Mouse (Mus musculus) stomach, embryonic 16.5 days (tissue): ENCODE data around the gene Stx12. TPM values are rescaled to one million over a fixed set of nuclear protein-coding genes. Genes with fewer than 3 reads are reported as not detected.

Experiments
- ATAC-seq: fragments of 200-750 bp; cut with Nextera tagmentation; 2 replicates; pipeline ENCODE4 v1.8.0; 2017; ENCODE audit warnings: moderate number of reproducible peaks, moderate TSS enrichment; ENCODE audit not compliant: insufficient read depth, low FRiP score
- H3K27ac ChIP-seq: fragments of 300-500 bp; sonication (generic); 2 replicates; pipeline ENCODE4 v1.5.1; 2014; ENCODE audit warnings: low read length
- H3K27me3 ChIP-seq: fragments of 300-500 bp; sonication (generic); 2 replicates; pipeline ENCODE4 v1.6.1; 2014; ENCODE audit warnings: low read length, control low read depth, mixed read lengths; ENCODE audit not compliant: control insufficient read depth, insufficient read depth
- H3K36me3 ChIP-seq: fragments of 300-500 bp; sonication (generic); 2 replicates; pipeline ENCODE4 v1.6.1; 2014; ENCODE audit warnings: low read length; ENCODE audit not compliant: control insufficient read depth, insufficient read depth
- H3K4me1 ChIP-seq: fragments of 300-500 bp; sonication (generic); 2 replicates; pipeline ENCODE4 v1.6.1; 2014; ENCODE audit warnings: low read length, control low read depth, mixed read lengths; ENCODE audit not compliant: control insufficient read depth, insufficient read depth
- H3K4me2 ChIP-seq: fragments of 300-500 bp; sonication (generic); 2 replicates; pipeline ENCODE4 v1.6.1; 2014; ENCODE audit warnings: low read depth, low read length, mixed read lengths
- H3K4me3 ChIP-seq: fragments of 300-500 bp; sonication (generic); replicated peaks from 2 replicates; pipeline ENCODE4 v1.5.1; 2014; ENCODE audit warnings: mild to moderate bottlenecking, low read length
- H3K9ac ChIP-seq: fragments of 300-500 bp; sonication (generic); 2 replicates; pipeline ENCODE4 v1.6.1; 2014; ENCODE audit warnings: low read length
- H3K9me3 ChIP-seq: fragments of 300-500 bp; sonication (generic); replicated peaks from 2 replicates; pipeline ENCODE4 v1.6.1; 2016; ENCODE audit warnings: low read length, control low read depth; ENCODE audit not compliant: control insufficient read depth
- WGBS: fragments of 180-500 bp; shearing (Covaris S2); extraction: QIAGEN DNeasy Blood & Tissue Kit; methylation state at CpG from one replicate; pipeline ENCODE4 v1.1.7; 2014; 5-methylcytosine and 5-hydroxymethylcytosine counted together
- polyA plus RNA-seq: library from polyadenylated mRNA; unstranded; fragments of >200 nt; fragmentation: Nextera tagmentation; extraction: Ambion mirVana; gene quantifications from 2 replicates; pipeline ENCODE4 v1.2.1, GENCODE M21; 2015

Gene Stx12
- polyA plus RNA-seq, 1 experiment from 2014 or later = 59.6 TPM

- no peak overlapping the region for H3K4me3 ChIP-seq
- no peaks in the 10 kb centered on the region for H3K9me3 ChIP-seq
- H3K36me3 ChIP-seq = peaks cover 9% of the 10 kb centered on the region
- H3K27me3 ChIP-seq = no peaks in the 10 kb centered on the region
- no peak overlapping the region for H3K4me2 ChIP-seq
- ATAC-seq = peak; percentile 37
- H3K9ac ChIP-seq = no peak overlapping the region
- 78% methylated on average over 11 of the region's 11 CpGs for WGBS
- H3K4me1 ChIP-seq = 0 out of 2 replicates have a peak, but pooled peaks cover 9% of the 10 kb centered on the region
- peak overlapping the region; percentile 46 for H3K27ac ChIP-seq
Measured at GRCm38 (mm10) chr4:132873481-132874362, 10.6 kb downstream of the Stx12 start.

GRCm38 (mm10) chr4:132871116-132871515 lies 13.2 kb downstream of the Stx12 start:
- Histone ChIP-seq H3K9me3 (no peaks in the 10 kb centered on the region), H3K4me1 (0 out of 2 replicates have a peak, but pooled peaks cover 9% of the 10 kb centered on the region), H3K27me3 (no peaks in the 10 kb centered on the region), H3K9ac (no peak overlapping the region), H3K36me3 (peaks cover 20% of the 10 kb centered on the region), H3K4me2 (no peak overlapping the region), H3K4me3 (no peak overlapping the region), H3K27ac (no peak overlapping the region)
- WGBS = 97% methylated on average over 3 of the region's 3 CpGs
- no peak for ATAC-seq

- peaks cover 20% of the 10 kb centered on the region for H3K36me3 ChIP-seq
- no peak overlapping the region for H3K4me2 ChIP-seq
- no peaks in the 10 kb centered on the region for H3K27me3 ChIP-seq
- no peaks in the 10 kb centered on the region for H3K4me1 ChIP-seq
- no peak overlapping the region for H3K9ac ChIP-seq
- ATAC-seq = no peak
- 88% methylated on average over 2 of the region's 2 CpGs for WGBS
- H3K9me3 ChIP-seq = no peaks in the 10 kb centered on the region
- no peak overlapping the region for H3K27ac ChIP-seq
- no peak overlapping the region for H3K4me3 ChIP-seq
Measured at GRCm38 (mm10) chr4:132864856-132865255, 19.5 kb downstream of the Stx12 start.

GRCm38 (mm10) chr4:132863012-132863411 lies 21.3 kb downstream of the Stx12 start:
- Histone ChIP-seq H3K4me2 (no peak overlapping the region), H3K27me3 (no peaks in the 10 kb centered on the region), H3K27ac (peak overlapping the region; percentile 34; the same call in 1 of the 2 replicates), H3K9me3 (no peaks in the 10 kb centered on the region), H3K4me3 (no peak overlapping the region), H3K4me1 (no peaks in the 10 kb centered on the region), H3K36me3 (peaks cover 12% of the 10 kb centered on the region), H3K9ac (no peak overlapping the region)
- ATAC-seq = peak; percentile 53; the same call in 1 of the 2 replicates
- 70% methylated on average over 13 of the region's 13 CpGs for WGBS

- no peaks in the 10 kb centered on the region for H3K9me3 ChIP-seq
- H3K4me2 ChIP-seq = no peak overlapping the region
- H3K27ac ChIP-seq = no peak overlapping the region
- H3K9ac ChIP-seq = no peak overlapping the region
- no peaks in the 10 kb centered on the region for H3K27me3 ChIP-seq
- no peaks in the 10 kb centered on the region for H3K4me1 ChIP-seq
- no peak for ATAC-seq
- H3K36me3 ChIP-seq = peaks cover 18% of the 10 kb centered on the region
- no peak overlapping the region for H3K4me3 ChIP-seq
- 100% methylated on average over 1 of the region's 1 CpGs for WGBS
Measured at GRCm38 (mm10) chr4:132860880-132861279, 23.4 kb downstream of the Stx12 start.

GRCm38 (mm10) chr4:132843705-132844071 lies 40.6 kb downstream of the Stx12 start:
- H3K9ac ChIP-seq = peak overlapping the region; percentile 85
- ATAC-seq = no peak
- no peaks in the 10 kb centered on the region for H3K36me3 ChIP-seq
- 69% methylated on average over 1 of the region's 1 CpGs for WGBS
- peak overlapping the region; percentile 76 for H3K4me2 ChIP-seq
- H3K4me1 ChIP-seq = peaks cover 9% of the 10 kb centered on the region
- H3K27ac ChIP-seq = no peak overlapping the region
- peak overlapping the region; percentile 66; the same call in 1 of the 2 replicates for H3K4me3 ChIP-seq
- no peaks in the 10 kb centered on the region for H3K27me3 ChIP-seq
- H3K9me3 ChIP-seq = 0 out of 2 replicates have a peak, but pooled peaks cover 4% of the 10 kb centered on the region

- peak within 1 kb of the TSS; percentile 66 for H3K4me3 ChIP-seq
- 0 out of 2 replicates have a peak, but pooled peaks cover 4% of the 10 kb centered on the region for H3K9me3 ChIP-seq
- no peaks in the 10 kb centered on the region for H3K36me3 ChIP-seq
- ATAC-seq = peak; percentile 99
- 1% methylated on average over 40 of the region's 40 CpGs for WGBS
- peaks cover 9% of the 10 kb centered on the region for H3K4me1 ChIP-seq
- H3K27ac ChIP-seq = peak within 1 kb of the TSS; percentile 50
- H3K4me2 ChIP-seq = peak within 1 kb of the TSS; percentile 83
- peak within 1 kb of the TSS; percentile 85 for H3K9ac ChIP-seq
- no peaks in the 10 kb centered on the region for H3K27me3 ChIP-seq
Measured at GRCm38 (mm10) chr4:132842970-132843704, 41.2 kb downstream of the Stx12 start, which contains the start of gene Ppp1r8. Gene Ppp1r8, minus strand, starts transcription at chr4:132843169.

- Histone ChIP-seq H3K36me3 (no peaks in the 10 kb centered on the region; the same call in 1 of the 2 replicates), H3K4me2 (peak overlapping the region; percentile 83), H3K9ac (peak overlapping the region; percentile 85), H3K4me3 (peak overlapping the region; percentile 66), H3K27ac (peak overlapping the region; percentile 50), H3K27me3 (no peaks in the 10 kb centered on the region), H3K4me1 (peaks cover 9% of the 10 kb centered on the region), H3K9me3 (0 out of 2 replicates have a peak, but pooled peaks cover under 1% of the 10 kb centered on the region)
- ATAC-seq = no peak
- WGBS = under 1% methylated on average over 30 of the region's 30 CpGs
Measured at GRCm38 (mm10) chr4:132842281-132842906, 41.9 kb downstream of the Stx12 start.
